Mouse (Mus musculus) lung, embryonic 14.5 days (tissue): ENCODE results near the gene Inafm1. TPM values are rescaled to one million over a fixed set of nuclear protein-coding genes. Genes with fewer than 3 reads are reported as not detected.
A peak's percentile ranks its signal among the peaks of the same experiment; 100 is the strongest.

ENCODE experiments used
- ATAC-seq: fragments of 200-750 bp; cut with Nextera tagmentation; 2 replicates; pipeline ENCODE4 v1.8.0; 2017; ENCODE audit warnings: mild to moderate bottlenecking, moderate TSS enrichment, moderate library complexity; ENCODE audit not compliant: insufficient read depth
- DNase-seq: peaks from one replicate; pipeline ENCODE4 v3.0.0-alpha.2; 2015
- H3K27ac ChIP-seq: fragments of 300-500 bp; sonication (generic); 2 replicates; pipeline ENCODE4 v1.5.1; 2014; ENCODE audit warnings: low read depth, mild to moderate bottlenecking, moderate library complexity
- H3K27me3 ChIP-seq: fragments of 300-500 bp; sonication (generic); 2 replicates; pipeline ENCODE4 v1.6.1; 2014; ENCODE audit warnings: low read length, control low read depth; ENCODE audit not compliant: insufficient read depth
- H3K36me3 ChIP-seq: fragments of 300-500 bp; sonication (generic); 2 replicates; pipeline ENCODE4 v1.6.1; 2014; ENCODE audit warnings: control low read depth; ENCODE audit not compliant: insufficient read depth
- H3K4me1 ChIP-seq: fragments of 300-500 bp; sonication (generic); 2 replicates; pipeline ENCODE4 v1.6.1; 2014; ENCODE audit warnings: antibody characterized with exemption, control low read depth; ENCODE audit not compliant: insufficient read depth
- H3K4me2 ChIP-seq: fragments of 300-500 bp; sonication (generic); 2 replicates; pipeline ENCODE4 v1.6.1; 2014; ENCODE audit warnings: mild to moderate bottlenecking
- H3K4me3 ChIP-seq: fragments of 300-500 bp; sonication (generic); 2 replicates; pipeline ENCODE4 v1.5.1; 2014; ENCODE audit warnings: low read depth, low read length
- H3K9ac ChIP-seq: fragments of 300-500 bp; sonication (generic); 2 replicates; pipeline ENCODE4 v1.6.1; 2014
- H3K9me3 ChIP-seq: fragments of 300-500 bp; sonication (generic); 2 replicates; pipeline ENCODE4 v1.6.1; 2016; ENCODE audit warnings: low read depth, low read length, control low read depth
- CTCF ChIP-seq: IDR thresholded peaks from 2 replicates; pipeline ENCODE4 v1.5.1; 2016; ENCODE audit warnings: antibody characterized with exemption, low read depth
- WGBS: fragments of 180-500 bp; shearing (Covaris S2); extraction: QIAGEN DNeasy Blood & Tissue Kit; methylation state at CpG from one replicate; pipeline ENCODE4 v1.1.7; 2014; 5-methylcytosine and 5-hydroxymethylcytosine counted together
- polyA plus RNA-seq: library from polyadenylated mRNA; unstranded; fragments of >200 nt; fragmentation: Nextera tagmentation; extraction: Ambion mirVana; gene quantifications from 2 replicates; pipeline ENCODE4 v1.2.1, GENCODE M21; 2014

Inafm1 gene
- polyA plus RNA-seq = 14.3 and 14.5 TPM in 2 replicates

DNA sequence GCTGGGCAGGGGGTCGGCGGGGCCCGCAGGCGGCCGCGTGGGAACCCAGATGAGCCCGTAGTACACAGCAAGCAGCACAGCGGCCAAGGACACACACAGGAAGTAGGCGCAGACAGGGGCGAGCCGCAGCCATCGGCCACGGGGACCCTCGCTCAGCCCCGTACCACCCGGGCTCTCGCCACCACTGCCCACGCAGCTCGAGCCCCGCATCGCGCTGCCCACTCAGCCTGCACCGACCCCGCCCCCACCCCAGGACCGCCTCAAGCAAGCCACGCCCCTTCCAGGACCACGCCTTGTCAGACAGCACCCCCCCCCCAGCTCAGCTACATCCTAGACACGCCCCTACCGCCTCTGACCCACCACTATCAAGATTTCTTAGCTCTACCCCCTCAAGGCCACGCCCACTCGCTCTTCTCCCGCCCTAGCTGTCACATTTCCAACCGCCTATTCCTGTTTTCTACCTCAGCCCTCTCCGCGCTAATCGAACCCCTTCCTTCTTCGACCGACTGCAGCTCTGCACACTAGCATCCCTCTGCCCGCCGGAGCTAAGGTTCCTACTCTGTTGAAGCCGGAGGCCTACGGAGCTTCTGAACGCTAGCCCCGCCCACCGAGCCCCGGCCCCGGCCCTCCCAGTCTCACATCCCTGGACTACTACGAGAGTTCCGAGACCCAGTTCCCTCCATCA lies at the start of gene Inafm1:
Gene Inafm1, minus strand, starts transcription at position 537 of the 685 bp plus-strand sequence.
- no peaks in the 10 kb centered on the region for H3K9me3 ChIP-seq
- peak within 1 kb of the TSS; percentile 77 for H3K4me3 ChIP-seq
- peak; percentile 81 for ATAC-seq
- H3K27me3 ChIP-seq = no peaks in the 10 kb centered on the region
- H3K4me1 ChIP-seq = peaks cover 6% of the 10 kb centered on the region
- peaks cover 31% of the 10 kb centered on the region for H3K36me3 ChIP-seq
- DNase-seq = peak; percentile 97
- H3K4me2 ChIP-seq = peak within 1 kb of the TSS; percentile 89
- no peak for TF ChIP-seq CTCF
- WGBS = 1% methylated on average over 39 of the region's 49 CpGs
- peak within 1 kb of the TSS; percentile 81 for H3K9ac ChIP-seq
- peak within 1 kb of the TSS; percentile 96 for H3K27ac ChIP-seq

DNA sequence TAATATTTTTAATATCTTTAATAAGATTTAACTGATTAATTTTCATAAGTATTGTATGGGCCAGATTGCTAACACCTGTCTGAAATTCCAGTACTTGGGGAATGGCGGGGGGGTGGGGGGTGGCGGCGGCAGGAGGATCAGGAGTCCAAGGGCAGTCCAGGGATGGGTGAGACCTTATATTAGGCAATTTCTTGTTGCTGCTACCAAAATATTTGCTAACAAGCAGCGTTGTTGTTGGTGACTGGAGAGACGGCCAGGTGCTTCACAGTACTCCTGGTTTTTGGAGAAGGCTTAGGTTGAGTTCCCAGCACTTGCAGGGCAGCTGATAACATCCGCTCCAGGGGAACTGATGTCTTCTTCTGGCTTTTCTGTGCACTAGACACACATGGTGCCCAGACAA lies 47.1 kb upstream of the Inafm1 start:
- WGBS = 84% methylated on average over 6 of the region's 6 CpGs
- no peak overlapping the region for H3K9ac ChIP-seq
- H3K4me2 ChIP-seq = no peak overlapping the region
- no peaks in the 10 kb centered on the region for H3K27me3 ChIP-seq
- no peaks in the 10 kb centered on the region for H3K36me3 ChIP-seq
- no peaks in the 10 kb centered on the region for H3K4me1 ChIP-seq
- no peak for TF ChIP-seq CTCF
- ATAC-seq (no peak), DNase-seq (no peak)
- no peaks in the 10 kb centered on the region for H3K9me3 ChIP-seq
- no peak overlapping the region for H3K4me3 ChIP-seq
- H3K27ac ChIP-seq = no peak overlapping the region

DNA sequence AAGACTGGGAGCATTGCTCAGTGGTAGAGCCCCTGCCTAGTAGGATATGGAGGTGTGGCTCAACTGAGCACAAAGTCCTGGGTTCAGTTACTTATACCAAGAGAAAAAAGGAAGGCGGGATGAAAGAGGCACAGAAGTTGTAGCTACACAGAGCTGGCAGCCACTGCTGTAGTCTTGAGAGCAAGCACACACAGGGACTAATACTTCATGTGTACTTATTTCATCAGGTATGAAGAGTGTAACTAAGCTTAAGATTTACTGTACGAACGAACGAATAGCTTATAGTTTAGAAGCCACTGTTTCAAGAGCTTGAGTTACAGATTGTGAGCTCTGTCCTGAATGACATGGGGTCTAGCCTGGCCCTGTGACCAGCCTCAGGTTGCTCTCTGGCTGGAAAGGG lies 45.8 kb upstream of the Inafm1 start:
- Histone ChIP-seq H3K4me1 (no peaks in the 10 kb centered on the region), H3K4me3 (no peak overlapping the region), H3K9ac (no peak overlapping the region), H3K9me3 (no peaks in the 10 kb centered on the region), H3K4me2 (no peak overlapping the region), H3K27me3 (no peaks in the 10 kb centered on the region), H3K36me3 (no peaks in the 10 kb centered on the region), H3K27ac (no peak overlapping the region)
- no peak for ATAC-seq
- no peak for TF ChIP-seq CTCF
- DNase-seq = no peak
- WGBS = 94% methylated on average over 4 of the region's 4 CpGs

DNA sequence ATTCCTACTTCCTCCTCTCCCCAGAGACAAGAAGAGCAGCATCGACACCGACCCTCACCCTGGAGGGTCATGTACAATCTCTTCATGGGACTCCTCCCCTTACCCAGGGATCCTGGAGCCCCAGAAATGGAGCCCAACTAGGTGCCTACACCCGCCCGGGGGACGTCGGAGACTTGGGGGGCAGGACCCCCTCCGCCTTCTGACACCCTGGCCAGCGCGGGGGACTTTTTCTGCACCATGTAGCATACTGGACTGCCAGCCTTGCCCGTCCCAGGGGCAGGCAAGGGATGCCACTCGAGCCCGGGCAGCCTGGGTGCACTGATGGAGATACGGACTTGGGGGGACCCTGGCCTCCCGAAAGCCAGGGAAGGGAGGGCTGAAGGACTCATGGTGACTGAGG lies 43.7 kb upstream of the Inafm1 start:
- Histone ChIP-seq H3K4me2 (no peak overlapping the region), H3K4me3 (no peak overlapping the region), H3K36me3 (no peaks in the 10 kb centered on the region), H3K9ac (no peak overlapping the region), H3K27me3 (peaks cover 3% of the 10 kb centered on the region; the same call in 1 of the 2 replicates), H3K4me1 (peaks cover 9% of the 10 kb centered on the region), H3K27ac (no peak overlapping the region), H3K9me3 (no peaks in the 10 kb centered on the region)
- WGBS = 86% methylated on average over 14 of the region's 14 CpGs
- no peak for TF ChIP-seq CTCF
- ATAC-seq = no peak
- DNase-seq = no peak

DNA sequence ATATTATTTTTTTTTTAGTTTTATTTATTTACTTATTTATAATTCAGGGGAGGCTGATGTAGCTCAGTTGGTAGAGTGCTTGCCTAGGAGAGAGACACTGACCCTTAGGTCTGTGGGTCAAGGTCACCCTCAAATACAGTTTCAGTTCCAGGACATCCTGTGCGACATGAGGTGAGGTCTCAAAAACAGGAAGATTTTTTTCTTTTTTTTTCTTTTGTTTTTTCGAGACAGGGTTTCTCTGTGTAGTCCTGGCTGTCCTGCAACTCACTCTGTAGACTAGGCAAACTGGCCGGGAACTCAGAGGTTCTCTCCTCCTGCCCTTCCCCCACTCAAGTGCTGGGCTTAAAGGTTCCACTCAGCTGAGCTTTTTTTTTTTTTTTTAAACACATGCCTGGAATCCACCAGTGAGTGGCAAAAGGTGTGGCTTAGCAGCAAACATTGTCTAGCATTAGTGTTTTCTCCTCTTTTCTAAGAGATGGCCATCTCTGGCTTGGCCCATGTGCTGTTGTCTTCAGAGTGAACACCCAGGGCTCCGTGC lies 41.9 kb upstream of the Inafm1 start:
- no peak for TF ChIP-seq CTCF
- Histone ChIP-seq H3K9me3 (no peaks in the 10 kb centered on the region), H3K27ac (no peak overlapping the region), H3K9ac (no peak overlapping the region), H3K4me3 (no peak overlapping the region), H3K36me3 (no peaks in the 10 kb centered on the region), H3K27me3 (peaks cover 6% of the 10 kb centered on the region; the same call in 1 of the 2 replicates), H3K4me1 (peaks cover 16% of the 10 kb centered on the region), H3K4me2 (no peak overlapping the region)
- ATAC-seq (no peak), DNase-seq (peak; percentile 40)
- WGBS = 41% methylated on average over 4 of the region's 4 CpGs

DNA sequence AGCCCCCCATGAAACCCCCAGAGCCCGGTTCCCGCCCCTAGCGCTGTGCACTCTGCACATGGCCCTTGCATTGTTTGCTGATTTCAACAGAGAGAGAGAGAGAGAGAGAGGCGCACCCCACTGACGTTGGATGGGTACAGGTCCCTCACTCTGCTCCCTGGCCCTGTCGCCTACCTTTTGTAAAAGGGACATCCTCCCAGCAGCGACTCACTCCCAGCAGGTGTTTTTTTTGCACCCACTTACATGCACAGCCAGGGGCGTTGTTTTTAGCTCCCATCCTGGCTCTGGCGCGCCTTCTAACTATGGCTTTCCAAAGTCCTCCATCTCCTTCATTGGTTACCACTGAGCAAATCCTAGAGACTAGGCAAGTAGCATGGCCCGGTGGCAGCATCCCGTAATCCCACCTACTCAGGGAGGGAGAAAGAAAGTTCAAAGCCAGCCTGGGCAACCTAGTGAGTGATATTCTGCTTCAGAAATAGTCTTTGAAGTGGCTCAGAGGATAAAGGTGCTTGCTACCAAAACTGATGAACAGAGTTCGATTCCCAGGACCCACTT lies 40.9 kb upstream of the Inafm1 start:
- no peak for DNase-seq
- ATAC-seq = no peak; the same call in 1 of the 2 replicates
- peaks cover 17% of the 10 kb centered on the region for H3K4me1 ChIP-seq
- H3K9ac ChIP-seq = peak overlapping the region; percentile 81
- H3K4me2 ChIP-seq = peak overlapping the region; percentile 100
- TF ChIP-seq CTCF = no peak
- no peaks in the 10 kb centered on the region for H3K36me3 ChIP-seq
- H3K9me3 ChIP-seq = no peaks in the 10 kb centered on the region
- peak overlapping the region; percentile 59 for H3K4me3 ChIP-seq
- H3K27ac ChIP-seq = peak overlapping the region; percentile 95
- 11% methylated on average over 13 of the region's 13 CpGs for WGBS
- H3K27me3 ChIP-seq = peaks cover 12% of the 10 kb centered on the region

DNA sequence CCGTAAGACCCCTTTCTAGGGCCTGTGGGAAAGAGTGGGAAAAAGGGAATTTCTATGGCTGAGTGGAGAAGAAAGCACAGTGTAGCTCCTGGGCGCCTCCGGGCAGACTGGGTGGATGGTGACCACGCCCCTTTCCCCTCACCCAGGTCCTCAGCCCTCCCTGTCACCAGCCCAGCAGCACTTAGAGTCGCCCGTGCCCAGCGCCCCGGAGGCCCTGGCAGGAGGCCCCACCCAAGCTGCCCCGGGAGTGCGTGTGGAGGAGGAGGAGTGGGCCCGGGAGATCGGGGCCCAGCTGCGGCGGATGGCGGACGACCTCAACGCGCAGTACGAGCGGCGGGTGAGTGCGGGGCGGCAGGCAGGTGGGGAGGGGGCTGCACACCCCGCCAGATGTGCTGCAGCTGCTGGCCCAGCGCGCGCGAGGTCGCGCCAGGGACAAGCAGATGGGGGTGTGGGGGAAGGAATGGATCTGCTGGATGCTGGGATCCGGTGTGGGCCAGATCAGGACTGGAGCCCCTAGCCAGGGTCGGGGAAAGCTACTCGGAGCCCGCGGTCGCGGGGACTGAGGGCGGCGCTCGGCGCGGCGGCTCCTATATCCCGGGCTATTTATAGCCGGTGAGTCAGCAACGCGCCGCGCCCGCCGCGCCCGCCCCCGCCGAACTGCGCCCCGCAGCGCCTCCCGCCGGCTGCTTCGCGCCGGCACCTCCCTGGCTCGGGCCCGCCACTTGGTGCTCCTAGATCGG lies 40.2 kb upstream of the Inafm1 start:
- ATAC-seq = peak; percentile 64

More for the DNA sequence above, 40.2 kb upstream of the Inafm1 start:
- Histone ChIP-seq H3K36me3 (no peaks in the 10 kb centered on the region), H3K4me3 (peak overlapping the region; percentile 59), H3K4me1 (peaks cover 17% of the 10 kb centered on the region), H3K9me3 (no peaks in the 10 kb centered on the region), H3K4me2 (peak overlapping the region; percentile 100), H3K9ac (peak overlapping the region; percentile 81), H3K27ac (peak overlapping the region; percentile 95), H3K27me3 (peaks cover 12% of the 10 kb centered on the region)
- no peak for TF ChIP-seq CTCF
- under 1% methylated on average over 59 of the region's 66 CpGs for WGBS
- peak; percentile 90 for DNase-seq
